Comparison of ENCODE assay signal across 1 mouse cellular context in the genomic region with DNA sequence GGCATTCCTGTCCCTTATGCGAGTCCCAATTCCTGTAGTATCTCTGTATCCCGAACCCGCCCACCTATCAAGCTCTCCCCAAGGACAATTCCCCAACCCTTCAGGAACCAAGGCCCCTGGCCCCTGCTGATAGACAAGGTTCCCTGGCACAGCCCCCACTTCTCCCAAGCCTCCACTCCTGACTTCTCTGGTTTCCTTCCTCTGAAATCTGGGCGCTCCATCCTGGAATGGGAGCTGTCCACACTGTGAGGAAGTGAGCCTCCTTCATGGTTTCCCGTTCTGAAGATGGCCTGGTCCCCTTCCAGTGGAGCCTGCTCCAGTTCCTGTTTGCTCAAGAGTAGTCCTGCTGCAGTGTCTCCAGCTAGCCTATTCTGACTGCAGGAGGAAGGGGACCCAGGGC.
TF ChIP-seq lines count a peak whose summit lies in the region.

No protein-coding gene starts in this region.

TF ChIP-seq in CH12.LX, 34 proteins besides CTCF, POLR2A, EP300 and RAD21 (continued from another document):
- TF ChIP-seq UBTF (IDR thresholded peaks at IDR 0.05; ENCODE audit: low read depth, low read length) = peak; percentile 9; the same call in 1 of the 2 replicates
- TF ChIP-seq GABPA (IDR thresholded peaks at IDR 0.05; ENCODE audit: insufficient replicate concordance, low read depth, low read length) = no peak
- TF ChIP-seq NRF1 (IDR thresholded peaks at IDR 0.05; ENCODE audit: low read depth, low read length) = 0 out of 2 replicates have a peak, but pooled peaks have one; percentile 2
